Mouse (Mus musculus) kidney, postnatal 0 days (tissue): ENCODE measurements around the gene Evi2b. TPM values are rescaled to one million over a fixed set of nuclear protein-coding genes. Genes with fewer than 3 reads are reported as not detected.
A peak's percentile ranks its signal among the peaks of the same experiment; 100 is the strongest.

ENCODE experiments used
- ATAC-seq: fragments of 200-750 bp; cut with Nextera tagmentation; replicated peaks from 2 replicates; pipeline ENCODE4 v1.8.0; 2017; ENCODE audit warnings: low read depth, moderate number of reproducible peaks, moderate TSS enrichment, moderate library complexity; ENCODE audit not compliant: low FRiP score
- DNase-seq: peaks from one replicate; pipeline ENCODE4 v3.0.0-alpha.2; 2016; ENCODE audit warnings: low spot score
- H3K27ac ChIP-seq: fragments of 300-500 bp; sonication (generic); 2 replicates; pipeline ENCODE4 v1.5.1; 2014; ENCODE audit warnings: mild to moderate bottlenecking
- H3K27me3 ChIP-seq: fragments of 300-500 bp; sonication (generic); 2 replicates; pipeline ENCODE4 v1.6.1; 2014; ENCODE audit warnings: low read length, mixed read lengths; ENCODE audit not compliant: insufficient read depth
- H3K36me3 ChIP-seq: fragments of 300-500 bp; sonication (generic); 2 replicates; pipeline ENCODE4 v1.6.1; 2014; ENCODE audit warnings: low read length, mixed read lengths; ENCODE audit not compliant: insufficient read depth
- H3K4me1 ChIP-seq: fragments of 300-500 bp; sonication (generic); replicated peaks from 2 replicates; pipeline ENCODE4 v1.6.1; 2014; ENCODE audit warnings: antibody characterized with exemption, low read length, mixed read lengths; ENCODE audit not compliant: insufficient read depth
- H3K4me2 ChIP-seq: fragments of 300-500 bp; sonication (generic); 2 replicates; pipeline ENCODE4 v1.6.1; 2014; ENCODE audit warnings: mild to moderate bottlenecking, low read length, moderate library complexity, mixed read lengths
- H3K4me3 ChIP-seq: fragments of 300-500 bp; sonication (generic); replicated peaks from 2 replicates; pipeline ENCODE4 v1.5.1; 2014; ENCODE audit warnings: low read depth, low read length
- H3K9ac ChIP-seq: fragments of 300-500 bp; sonication (generic); 2 replicates; pipeline ENCODE4 v1.6.1; 2014; ENCODE audit warnings: low read depth, low read length
- H3K9me3 ChIP-seq: fragments of 300-500 bp; sonication (generic); replicated peaks from 2 replicates; pipeline ENCODE4 v1.6.1; 2016; ENCODE audit warnings: low read length, inconsistent platforms, mixed read lengths
- CTCF ChIP-seq: IDR thresholded peaks from 2 replicates; pipeline ENCODE4 v1.5.1; 2016; ENCODE audit warnings: antibody characterized with exemption, low read depth, mild to moderate bottlenecking, moderate library complexity
- WGBS: fragments of 180-500 bp; shearing (Covaris S2); extraction: QIAGEN DNeasy Blood & Tissue Kit; methylation state at CpG from one replicate; pipeline ENCODE4 v1.1.7; 2014; 5-methylcytosine and 5-hydroxymethylcytosine counted together
- polyA plus RNA-seq: library from polyadenylated mRNA; unstranded; fragments of >200 nt; fragmentation: Nextera tagmentation; extraction: Ambion mirVana; gene quantifications from 2 replicates; pipeline ENCODE4 v1.2.1, GENCODE M21; 2015

Evi2b gene
- polyA plus RNA-seq, 1 experiment from 2014 or later = 0.82 TPM

GRCm38 (mm10) chr11:79552622-79553021 is 29.1 kb upstream of the Evi2b start:
- peaks cover 59% of the 10 kb centered on the region for H3K36me3 ChIP-seq
- WGBS = 93% methylated on average over 1 of the region's 1 CpGs
- no peak for ATAC-seq

GRCm38 (mm10) chr11:79536293-79536692 is 12.7 kb upstream of the Evi2b start:
- no peak overlapping the region for H3K9ac ChIP-seq
- WGBS = 91% methylated on average over 3 of the region's 3 CpGs
- H3K27me3 ChIP-seq = no peaks in the 10 kb centered on the region
- no peak for TF ChIP-seq CTCF
- no peak overlapping the region for H3K4me3 ChIP-seq
- no peak for ATAC-seq
- peaks cover 16% of the 10 kb centered on the region for H3K36me3 ChIP-seq
- no peak overlapping the region for H3K4me2 ChIP-seq
- H3K9me3 ChIP-seq = no peaks in the 10 kb centered on the region
- H3K27ac ChIP-seq = no peak overlapping the region
- no peak for DNase-seq
- no peaks in the 10 kb centered on the region for H3K4me1 ChIP-seq

More at GRCm38 (mm10) chr11:79552622-79553021, 29.1 kb upstream of the Evi2b start:
- Histone ChIP-seq H3K4me3 (no peak overlapping the region), H3K4me1 (no peaks in the 10 kb centered on the region), H3K27me3 (no peaks in the 10 kb centered on the region), H3K9me3 (no peaks in the 10 kb centered on the region), H3K9ac (no peak overlapping the region), H3K4me2 (no peak overlapping the region), H3K27ac (no peak overlapping the region)
- TF ChIP-seq CTCF = no peak
- no peak for DNase-seq

GRCm38 (mm10) chr11:79535554-79535953 is 12.0 kb upstream of the Evi2b start:
- 87% methylated on average over 4 of the region's 4 CpGs for WGBS
- H3K36me3 ChIP-seq = peaks cover 14% of the 10 kb centered on the region
- ATAC-seq = no peak

GRCm38 (mm10) chr11:79533950-79534690 is 10.6 kb upstream of the Evi2b start:
- H3K4me3 ChIP-seq = no peak overlapping the region
- no peaks in the 10 kb centered on the region for H3K27me3 ChIP-seq
- no peak overlapping the region for H3K4me2 ChIP-seq
- H3K27ac ChIP-seq = no peak overlapping the region
- no peak for ATAC-seq
- DNase-seq = peak; percentile 76
- no peaks in the 10 kb centered on the region for H3K4me1 ChIP-seq
- peaks cover 14% of the 10 kb centered on the region for H3K36me3 ChIP-seq
- WGBS = 79% methylated on average over 8 of the region's 8 CpGs
- H3K9me3 ChIP-seq = no peaks in the 10 kb centered on the region
- TF ChIP-seq CTCF = no peak
- no peak overlapping the region for H3K9ac ChIP-seq

More at GRCm38 (mm10) chr11:79535554-79535953, 12.0 kb upstream of the Evi2b start:
- Histone ChIP-seq H3K4me3 (no peak overlapping the region), H3K4me1 (no peaks in the 10 kb centered on the region), H3K9ac (no peak overlapping the region), H3K4me2 (no peak overlapping the region), H3K27ac (no peak overlapping the region), H3K27me3 (no peaks in the 10 kb centered on the region), H3K9me3 (no peaks in the 10 kb centered on the region)
- TF ChIP-seq CTCF = no peak
- DNase-seq = no peak

- Histone ChIP-seq H3K9me3 (no peaks in the 10 kb centered on the region), H3K4me2 (no peak overlapping the region), H3K27ac (no peak overlapping the region), H3K4me1 (no peaks in the 10 kb centered on the region), H3K27me3 (no peaks in the 10 kb centered on the region), H3K4me3 (no peak overlapping the region), H3K9ac (no peak overlapping the region), H3K36me3 (peaks cover 18% of the 10 kb centered on the region)
- DNase-seq (no peak), ATAC-seq (no peak)
- TF ChIP-seq CTCF = no peak
- 87% methylated on average over 6 of the region's 6 CpGs for WGBS
Measured at GRCm38 (mm10) chr11:79533311-79533710, 9.7 kb upstream of the Evi2b start.

GRCm38 (mm10) chr11:79531485-79531884 is 7.9 kb upstream of the Evi2b start:
- Histone ChIP-seq H3K27me3 (no peaks in the 10 kb centered on the region), H3K9me3 (no peaks in the 10 kb centered on the region), H3K27ac (no peak overlapping the region), H3K4me1 (0 out of 2 replicates have a peak, but pooled peaks cover 4% of the 10 kb centered on the region), H3K9ac (no peak overlapping the region), H3K36me3 (peaks cover 19% of the 10 kb centered on the region; the same call in 1 of the 2 replicates), H3K4me3 (no peak overlapping the region), H3K4me2 (no peak overlapping the region)
- no peak for TF ChIP-seq CTCF
- DNase-seq (no peak), ATAC-seq (no peak)
- WGBS = 94% methylated on average over 4 of the region's 4 CpGs
